Mouse (Mus musculus) embryonic stem cell, embryonic (primary cell): ENCODE measurements around the gene Gm17949.

Experiments
- CTCF ChIA-PET, 4 experiments: fragments of 300-600 bp in 2 of 4; fragments of 350-600 bp in 2 of 4; sonication (Branson Sonifier 250); formaldehyde crosslinking; loops; one replicate each; lab custom pipeline; 2022; ENCODE audit warnings: inconsistent platforms in 2 of 4; lab: Charles Lee
- POLR2A ChIA-PET, 4 experiments: fragments of 300-600 bp in 2 of 4; fragments of 350-600 bp in 2 of 4; sonication (Branson Sonifier 250); formaldehyde crosslinking; loops; one replicate each; lab custom pipeline; 2022; ENCODE audit warnings: antibody characterized with exemption in 4 of 4, inconsistent platforms in 1 of 4; lab: Charles Lee

The Gm17949 gene

DNA sequence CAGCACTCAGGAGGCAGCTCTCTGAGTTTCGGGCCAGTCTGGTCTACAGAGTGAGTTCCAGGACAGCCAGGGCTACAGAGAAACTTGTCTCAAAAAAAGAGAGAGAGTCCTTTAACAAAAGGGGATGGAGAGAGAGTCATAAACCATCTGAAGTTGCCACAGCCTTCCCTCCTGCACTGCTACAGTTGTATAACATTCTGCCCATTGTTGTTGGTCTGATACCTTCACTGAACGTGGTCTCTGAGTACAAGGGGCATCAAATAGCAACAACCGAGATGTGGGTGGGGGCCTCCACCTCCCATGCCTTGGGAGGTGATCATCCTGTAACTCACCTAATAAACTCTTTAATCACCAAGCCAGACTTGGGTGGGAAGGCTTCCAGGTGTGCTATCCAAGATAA, 25.6 kb upstream of the Gm17949 start:
- ChIA-PET POLR2A (interaction anchor here in 1 of 4 experiments (1.7 kb wide), 1 partner anchor 11 kb away, joined by 6 read pairs; no protein-coding TSS in a partner anchor), CTCF (no interaction called here)

DNA sequence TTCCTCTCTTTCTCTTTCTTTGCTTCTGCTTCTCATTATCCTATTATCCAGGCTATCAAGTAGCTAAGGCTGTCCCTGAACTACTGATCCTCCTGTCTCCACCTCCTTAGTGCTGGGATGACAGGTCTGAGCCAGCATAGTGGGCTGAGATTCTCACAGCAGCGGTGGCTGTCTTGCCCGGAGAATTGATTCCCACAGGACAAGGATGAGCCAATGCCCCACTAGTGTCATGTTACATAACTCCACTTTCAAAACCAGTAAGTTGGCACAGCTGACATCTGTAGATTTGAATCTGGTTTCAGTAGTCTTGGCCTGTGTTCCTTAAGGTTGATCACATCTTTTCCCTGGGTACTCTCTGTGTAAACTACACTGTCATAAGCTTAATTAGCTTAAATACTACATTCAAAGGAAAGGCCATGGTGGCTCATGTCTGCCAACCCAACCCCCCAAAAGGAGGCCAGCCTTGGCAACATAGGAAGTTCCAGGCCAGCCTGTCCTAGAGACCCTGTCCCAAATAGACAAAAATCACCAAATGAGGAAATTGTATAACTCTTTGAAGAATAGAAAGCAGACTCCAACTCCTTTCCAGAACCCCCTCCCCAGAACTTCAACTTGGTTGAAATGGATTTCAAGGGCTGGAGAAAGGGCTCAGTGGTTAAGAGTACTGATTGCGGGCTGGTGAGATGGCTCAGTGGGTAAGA, 25.0 kb upstream of the Gm17949 start:
- POLR2A ChIA-PET, result no interaction called here
- CTCF ChIA-PET, result no interaction called here

DNA sequence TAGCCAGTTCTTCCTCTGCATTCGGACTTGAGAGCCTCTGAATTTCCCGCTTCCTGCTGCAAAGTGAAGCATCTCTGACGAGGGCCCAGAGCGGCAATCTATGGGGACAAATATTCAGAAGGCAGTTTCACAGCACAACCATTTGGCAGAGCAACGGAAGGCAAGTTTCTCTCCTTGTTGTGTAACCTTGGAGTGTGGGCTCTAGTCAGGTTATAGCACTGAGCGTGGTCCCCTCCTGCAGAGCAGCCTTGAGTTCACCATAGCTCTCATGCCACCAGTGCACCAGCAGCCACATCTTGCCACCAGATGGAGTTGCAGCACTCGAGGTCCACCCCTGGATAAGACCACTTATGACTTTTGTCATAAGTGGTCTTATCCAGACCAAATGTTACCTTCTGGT, 22.8 kb upstream of the Gm17949 start:
- POLR2A ChIA-PET, result interaction anchor here in 3 of 4 experiments (0.6 to 4.3 kb wide), 12 partner anchors 9 to 361 kb away, joined by 3 to 40 read pairs (median 11); partner anchors contain the start of genes Alkbh7 (in 2 of the 3), Khsrp (in 2 of the 3), Gm17949 (in 1 of the 3) and Gtf2f1 (in 1 of the 3)
- CTCF ChIA-PET, result interaction anchor here in 1 of 4 experiments (0.6 to 1.7 kb wide), 3 partner anchors 9 to 242 kb away, joined by 3 to 7 read pairs (median 3); partner anchors contain the start of gene Alkbh7

DNA sequence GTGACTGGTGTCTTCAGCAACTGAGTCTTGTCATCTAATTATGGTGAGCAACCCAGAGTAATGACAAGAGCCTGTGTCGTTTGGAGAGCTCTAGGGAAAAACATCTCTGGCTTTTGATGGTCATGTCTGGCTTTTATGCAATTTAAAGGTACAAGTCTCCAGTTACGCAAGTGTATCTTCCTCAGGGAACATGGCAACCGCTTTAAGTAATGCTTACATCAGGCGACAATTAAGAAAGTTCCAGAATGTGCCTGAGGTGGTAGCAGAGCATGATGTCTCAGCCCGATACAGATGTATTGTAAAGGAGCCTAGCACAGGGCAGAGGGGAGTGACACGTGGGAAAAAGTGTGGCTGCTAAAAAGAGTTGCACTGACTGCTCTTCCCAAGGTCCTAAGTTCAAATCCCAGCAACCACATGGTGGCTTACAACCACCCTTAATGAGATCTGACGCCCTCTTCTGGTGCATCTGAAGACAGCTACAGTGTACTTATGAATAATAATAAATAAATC, 22.3 kb upstream of the Gm17949 start:
- ChIA-PET CTCF (interaction anchor here in 3 of 4 experiments (0.5 to 2.1 kb wide), 12 partner anchors 8 to 405 kb away, joined by 3 to 8 read pairs (median 5); partner anchors contain the start of genes Alkbh7 (in 1 of the 3), Dus3l (in 1 of the 3), Khsrp (in 1 of the 3) and Mllt1 (in 1 of the 3)), POLR2A (interaction anchor here (0.6 to 4.3 kb wide), 31 partner anchors 9 to 378 kb away, joined by 3 to 40 read pairs (median 4); partner anchors contain the start of genes Gm17949 (in 3 of the 4), Gtf2f1 (in 3 of the 4), Khsrp (in 3 of the 4) and Alkbh7 (in 2 of the 4))

DNA sequence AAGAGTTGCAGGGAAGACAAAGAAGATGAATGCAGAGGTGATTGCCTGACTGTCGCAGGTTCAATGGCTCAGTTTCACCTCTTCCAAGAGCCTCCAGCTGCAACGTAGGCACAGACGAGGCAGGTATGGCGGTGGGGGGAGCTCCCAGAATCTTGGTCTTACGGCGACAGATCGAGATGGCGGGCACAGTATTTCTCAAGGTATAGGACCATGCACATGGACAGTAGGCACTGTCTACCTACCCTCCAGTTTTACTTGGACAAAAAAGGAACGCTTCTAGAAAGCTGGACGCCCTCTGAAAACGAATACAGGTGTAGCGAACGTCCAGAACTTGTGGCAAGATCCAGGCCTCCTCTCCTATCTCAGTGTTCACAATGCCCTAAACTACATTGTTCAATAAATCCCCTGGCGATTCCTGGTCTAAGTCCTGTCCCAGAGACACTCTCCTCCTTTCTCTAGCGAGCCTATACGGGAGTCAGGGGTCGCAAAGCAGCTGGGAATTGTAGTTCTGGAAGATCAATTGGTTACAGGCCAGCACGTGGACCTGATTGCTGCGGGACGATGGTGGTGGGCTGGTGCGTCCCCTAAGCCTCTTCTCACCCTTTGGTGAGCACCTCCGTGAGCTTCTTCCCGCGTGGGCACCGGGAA, 21.7 kb upstream of the Gm17949 start:
- ChIA-PET CTCF (interaction anchor here in 3 of 4 experiments (0.5 to 2.1 kb wide), 13 partner anchors 8 to 405 kb away, joined by 3 to 8 read pairs (median 5); partner anchors contain the start of genes Alkbh7 (in 1 of the 3), Dus3l (in 1 of the 3), Khsrp (in 1 of the 3) and Mllt1 (in 1 of the 3)), POLR2A (interaction anchor here (0.6 to 4.3 kb wide), 55 partner anchors 8 to 1861 kb away, joined by 3 to 40 read pairs (median 4); partner anchors contain the start of genes Gm17949 (in 4 of the 4), Gtf2f1 (in 4 of the 4), Khsrp (in 3 of the 4) and Acer1 (in 2 of the 4))

DNA sequence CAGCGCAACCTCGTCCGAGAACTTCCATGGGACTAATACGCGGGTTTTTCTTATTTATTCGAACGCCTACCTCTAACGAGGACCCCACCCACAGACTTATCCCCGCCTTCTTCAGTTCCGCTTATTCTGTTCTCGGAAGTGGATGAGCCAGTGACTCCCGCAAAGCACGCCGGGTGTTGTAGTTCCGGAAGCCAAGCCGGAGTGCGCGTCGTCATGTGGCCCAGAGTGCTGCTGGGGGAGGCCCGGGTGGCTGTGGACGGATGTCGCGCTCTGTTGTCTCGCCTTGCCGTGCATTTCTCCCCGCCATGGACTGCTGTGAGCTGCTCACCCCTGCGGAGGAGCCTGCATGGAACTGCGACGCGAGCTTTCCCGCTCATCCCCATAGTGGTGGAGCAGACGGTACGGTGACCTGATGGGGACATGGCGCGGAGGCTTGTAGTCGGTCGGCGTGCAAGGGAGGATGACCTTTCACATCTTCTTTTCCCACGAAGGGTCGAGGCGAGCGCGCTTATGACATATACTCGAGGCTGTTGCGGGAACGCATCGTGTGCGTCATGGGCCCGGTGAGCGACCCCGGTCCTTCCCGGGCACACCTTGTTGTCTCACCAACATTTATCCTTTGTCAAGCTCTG, 21.0 kb upstream of the Gm17949 start, which contains the start of gene Clpp:
Gene Clpp (plus strand): TSS at position 191 of the 632 bp plus-strand sequence.
- CTCF ChIA-PET, result interaction anchor here in 2 of 4 experiments (0.9 to 2.1 kb wide), 9 partner anchors 27 to 345 kb away, joined by 3 to 8 read pairs (median 5); partner anchors contain the start of genes Dus3l (in 1 of the 2), Khsrp (in 1 of the 2) and Mllt1 (in 1 of the 2)
- POLR2A ChIA-PET, result interaction anchor here (0.6 to 4.3 kb wide), 48 partner anchors 7 to 1861 kb away, joined by 3 to 40 read pairs (median 4); partner anchors contain the start of genes Gm17949 (in 4 of the 4), Gtf2f1 (in 4 of the 4), Khsrp (in 3 of the 4) and Acer1 (in 2 of the 4)

DNA sequence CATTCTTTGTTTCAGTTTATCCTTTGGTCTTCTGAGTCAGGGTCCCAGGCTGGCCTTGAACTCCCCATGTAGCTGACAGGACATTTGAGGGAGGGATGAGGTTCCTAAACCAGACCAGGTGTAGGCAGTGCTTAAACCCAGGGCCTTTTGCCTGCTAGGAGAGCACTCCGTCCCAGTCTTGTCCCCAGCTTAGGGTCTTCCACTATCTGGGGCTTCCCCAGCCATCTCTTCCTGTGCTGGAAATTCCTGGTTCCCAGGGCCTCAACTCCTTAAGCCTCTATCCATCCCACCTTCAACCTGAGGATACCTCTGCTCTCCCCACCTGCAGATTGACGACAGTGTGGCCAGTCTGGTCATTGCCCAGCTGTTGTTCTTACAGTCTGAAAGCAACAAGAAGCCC, 20.3 kb upstream of the Gm17949 start:
- ChIA-PET POLR2A (interaction anchor here in 3 of 4 experiments (0.6 to 4.3 kb wide), 20 partner anchors 9 to 381 kb away, joined by 3 to 40 read pairs (median 8); partner anchors contain the start of genes Dus3l (in 2 of the 3), Gm17949 (in 2 of the 3), Gtf2f1 (in 2 of the 3) and Khsrp (in 2 of the 3)), CTCF (interaction anchor here in 1 of 4 experiments (0.7 to 2.1 kb wide), 4 partner anchors 48 to 344 kb away, joined by 3 to 7 read pairs (median 5); partner anchors contain the start of gene Dus3l)

DNA sequence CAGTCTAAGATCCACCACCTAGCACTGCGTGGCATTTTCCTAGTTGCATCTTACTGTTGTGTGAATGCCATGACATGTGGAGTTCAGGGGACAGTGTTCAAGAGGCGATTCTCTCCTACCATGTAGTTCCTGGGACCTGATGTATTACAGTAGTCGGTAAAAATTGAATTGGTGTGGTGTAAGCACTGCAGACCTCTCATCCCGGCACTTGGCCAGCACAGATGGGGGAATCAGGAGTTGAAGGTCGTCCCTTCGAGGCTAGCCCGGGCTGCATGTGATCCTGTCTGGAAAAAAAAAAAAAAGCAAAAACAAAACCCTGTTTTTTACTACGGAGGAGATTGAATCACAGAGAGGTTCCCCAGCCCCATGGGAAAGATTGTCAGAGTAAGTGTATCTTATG, 16.2 kb upstream of the Gm17949 start:
- ChIA-PET POLR2A (interaction anchor here in 1 of 4 experiments (0.6 to 1.2 kb wide), 4 partner anchors 37 to 138 kb away, joined by 3 to 6 read pairs (median 4); no protein-coding TSS in a partner anchor), CTCF (interaction anchor here in 3 of 4 experiments (0.6 to 0.7 kb wide), 4 partner anchors 10 to 256 kb away, joined by 3 to 5 read pairs (median 4); no protein-coding TSS in a partner anchor)

DNA sequence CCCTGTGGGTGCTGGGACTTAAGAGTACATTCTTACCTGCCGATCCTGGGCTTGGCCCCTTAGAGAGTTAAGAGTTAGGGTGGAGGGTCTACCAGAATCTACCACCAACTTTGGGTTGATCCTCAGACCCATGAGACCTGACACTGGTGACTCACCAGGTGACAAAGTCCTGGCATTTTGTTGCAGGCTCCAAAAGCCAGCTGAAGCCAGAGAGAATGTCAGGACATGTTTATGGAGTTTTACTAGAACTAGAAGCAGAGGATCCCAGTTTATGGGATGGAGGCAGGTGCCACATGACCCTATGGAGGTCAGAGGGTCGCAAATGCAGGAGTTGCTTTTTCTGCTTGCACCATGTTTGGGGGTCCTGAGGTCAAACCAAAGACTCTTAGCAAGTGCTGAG, 14.8 kb upstream of the Gm17949 start:
- CTCF ChIA-PET, result interaction anchor here (0.6 to 2.5 kb wide), 21 partner anchors 10 to 339 kb away, joined by 3 to 25 read pairs (median 4); partner anchors contain the start of genes Gm17949 (in 1 of the 4), Gtf2f1 (in 1 of the 4) and Khsrp (in 1 of the 4)
- POLR2A ChIA-PET, result interaction anchor here in 3 of 4 experiments (0.5 to 6.6 kb wide), 51 partner anchors 7 to 741 kb away, joined by 3 to 121 read pairs (median 6); partner anchors contain the start of genes Gm17949 (in 3 of the 3), Gtf2f1 (in 3 of the 3), Khsrp (in 3 of the 3) and Gpr108 (in 2 of the 3)

DNA sequence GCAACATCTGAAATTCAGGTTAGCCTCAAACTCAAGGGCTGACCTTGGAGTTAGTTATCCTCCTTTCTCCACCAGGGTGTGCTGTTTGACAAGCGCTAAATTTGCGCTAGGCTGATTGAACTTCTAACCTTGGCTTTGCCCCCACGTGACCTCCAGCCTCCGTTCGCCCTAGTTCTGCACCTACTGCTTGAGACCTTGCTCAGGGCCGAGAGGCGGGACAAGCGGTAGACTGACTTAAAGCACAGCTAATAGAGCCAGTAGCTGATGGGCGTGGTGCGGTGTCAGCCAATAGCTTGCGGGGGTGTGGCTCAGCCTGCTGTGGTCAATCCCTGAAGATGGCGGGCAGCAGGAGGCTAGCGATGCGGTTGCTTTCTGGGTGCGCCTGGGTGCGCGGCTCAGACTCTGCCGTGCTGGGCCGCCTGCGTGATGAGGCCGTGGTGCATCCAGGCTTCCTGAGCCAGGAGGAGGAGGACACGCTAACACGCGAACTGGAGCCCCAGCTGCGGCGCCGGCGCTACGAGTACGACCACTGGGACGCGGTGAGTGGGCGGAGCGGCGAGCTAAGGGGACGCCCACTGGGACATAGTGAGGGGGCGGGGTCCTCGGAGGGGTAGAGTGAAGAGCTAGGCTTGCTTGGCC, 14.1 kb upstream of the Gm17949 start, which contains the start of gene Alkbh7:
Gene Alkbh7 (plus strand): TSS at position 311 of the 639 bp plus-strand sequence.
- CTCF ChIA-PET, result interaction anchor here (0.5 to 2.5 kb wide), 47 partner anchors 9 to 338 kb away, joined by 3 to 25 read pairs (median 4); partner anchors contain the start of genes Gm17949 (in 2 of the 4), Gtf2f1 (in 2 of the 4), Khsrp (in 2 of the 4) and Acer1 (in 1 of the 4)
- POLR2A ChIA-PET, result interaction anchor here (0.5 to 6.6 kb wide), 90 partner anchors 8 to 742 kb away, joined by 3 to 121 read pairs (median 4); partner anchors contain the start of genes Gm17949 (in 3 of the 4), Gtf2f1 (in 3 of the 4), Khsrp (in 3 of the 4) and Gpr108 (in 2 of the 4)

DNA sequence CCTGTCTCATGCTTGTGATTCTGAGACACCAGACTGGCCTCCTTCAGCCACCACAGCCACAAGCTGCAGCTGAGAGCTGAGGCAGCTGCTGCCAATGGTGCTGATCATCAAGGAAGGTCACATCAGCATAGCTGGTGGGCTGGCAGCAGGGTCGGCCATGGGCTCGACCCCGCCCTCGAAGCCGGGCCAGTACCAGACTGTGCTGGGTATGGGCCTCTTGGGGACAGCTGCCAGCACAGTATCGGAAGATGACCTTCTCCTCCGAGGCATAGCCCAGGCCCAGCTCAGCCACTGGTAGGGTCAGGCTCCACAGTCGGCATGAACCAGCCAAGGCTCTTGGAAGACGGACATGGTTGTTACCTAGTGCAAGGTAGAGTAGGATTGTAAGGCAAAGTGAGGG, 11.9 kb upstream of the Gm17949 start:
- ChIA-PET POLR2A (interaction anchor here (0.9 to 6.6 kb wide), 9 partner anchors 7 to 33 kb away, joined by 4 to 121 read pairs (median 20); partner anchors contain the start of genes Gm17949 (in 4 of the 4), Gtf2f1 (in 4 of the 4), Khsrp (in 2 of the 4) and Clpp (in 1 of the 4)), CTCF (interaction anchor here in 2 of 4 experiments (0.7 to 1.2 kb wide), 3 partner anchors 42 to 210 kb away, joined by 3 to 7 read pairs (median 5); partner anchors contain the start of gene Slc25a41 (in 1 of the 2))

DNA sequence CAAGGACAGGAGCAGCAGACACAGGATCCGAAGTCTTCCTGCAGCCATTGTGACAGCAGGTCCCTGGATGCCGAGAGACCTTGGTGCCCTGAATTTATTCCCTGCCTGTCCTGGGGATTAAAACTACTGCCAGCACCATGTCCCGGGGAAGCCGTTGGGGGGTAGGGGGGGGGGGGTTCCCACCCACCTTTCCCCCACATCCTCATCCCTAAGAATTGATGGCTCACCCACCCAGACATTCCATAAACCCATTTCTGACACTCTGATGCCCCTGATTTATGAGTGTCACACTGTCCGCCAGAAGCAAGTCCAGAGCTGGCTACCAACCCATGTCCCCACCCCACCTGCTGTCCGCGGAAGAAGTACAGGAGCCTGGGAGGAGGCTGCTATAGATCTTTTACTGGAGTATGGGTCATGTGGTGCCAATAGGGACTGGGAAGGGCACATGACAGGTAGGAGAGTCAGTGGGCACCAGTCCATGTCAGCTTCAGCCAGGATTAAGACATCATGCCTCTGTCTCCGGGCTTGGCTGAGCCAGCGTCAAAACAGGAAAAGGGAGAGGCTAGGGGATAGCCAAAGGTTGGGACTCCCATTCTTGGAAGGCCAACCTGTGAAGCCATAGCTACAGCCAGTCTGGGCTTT, 11.2 kb upstream of the Gm17949 start, which contains the start of gene Pspn:
Gene Pspn (minus strand): TSS at position 51 of the 642 bp plus-strand sequence.
- CTCF ChIA-PET, result interaction anchor here in 1 of 4 experiments (1.1 to 1.2 kb wide), 2 partner anchors 61 to 96 kb away, joined by 3 to 7 read pairs; no protein-coding TSS in a partner anchor
- POLR2A ChIA-PET, result interaction anchor here (0.9 to 6.6 kb wide), 13 partner anchors 6 to 167 kb away, joined by 3 to 121 read pairs (median 5); partner anchors contain the start of genes Gm17949 (in 4 of the 4), Gtf2f1 (in 4 of the 4), Clpp (in 2 of the 4) and Khsrp (in 2 of the 4)

DNA sequence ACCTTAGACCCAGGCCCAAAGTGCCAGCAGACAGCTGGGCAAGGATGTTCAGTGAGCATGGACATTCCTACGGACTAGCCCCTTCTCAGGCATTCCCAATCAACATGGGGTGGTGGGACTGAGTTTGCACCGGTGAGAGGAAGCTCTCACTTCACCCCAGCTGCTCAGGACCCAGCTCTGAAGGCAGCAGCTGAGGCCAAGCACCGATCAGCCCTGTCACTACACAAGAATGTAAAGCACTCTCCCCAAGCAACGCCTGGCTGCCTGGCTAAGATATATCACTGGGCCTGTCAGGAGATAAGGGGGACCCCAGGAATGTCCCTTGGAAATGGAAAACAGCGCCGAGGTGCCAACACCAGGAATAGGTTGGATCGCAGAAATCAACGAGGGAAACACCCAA, 10.0 kb upstream of the Gm17949 start:
- CTCF ChIA-PET, result interaction anchor here in 1 of 4 experiments (0.6 kb wide), 3 partner anchors 8 to 32 kb away, joined by 3 read pairs; no protein-coding TSS in a partner anchor
- POLR2A ChIA-PET, result interaction anchor here in 3 of 4 experiments (0.5 to 6.6 kb wide), 15 partner anchors 9 to 355 kb away, joined by 3 to 121 read pairs (median 3); partner anchors contain the start of genes Gm17949 (in 2 of the 3), Gtf2f1 (in 2 of the 3), Khsrp (in 2 of the 3) and Ranbp3 (in 1 of the 3)

DNA sequence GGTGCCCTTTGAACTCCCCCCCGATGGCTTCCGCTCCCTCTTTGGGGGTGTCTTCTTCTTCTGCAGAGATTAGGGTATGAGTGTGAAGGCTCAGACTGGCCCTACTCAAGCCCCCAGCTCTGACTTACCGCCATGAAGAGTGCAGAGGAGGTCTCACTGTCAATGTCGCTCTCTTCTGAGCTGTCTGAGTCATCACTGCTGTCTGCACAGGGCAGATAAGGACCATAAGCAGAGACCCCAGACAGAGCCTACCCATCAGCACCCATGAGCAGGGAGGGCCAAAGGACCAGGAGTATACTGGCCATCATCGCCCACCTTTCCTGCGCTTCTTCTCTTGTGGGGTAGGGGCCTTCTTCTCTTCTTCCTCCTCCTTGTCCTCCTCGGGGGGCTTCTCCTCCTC, 7.3 kb upstream of the Gm17949 start:
- ChIA-PET CTCF (interaction anchor here in 1 of 4 experiments (1.0 kb wide), 1 partner anchor 13 kb away, joined by 3 read pairs; no protein-coding TSS in a partner anchor), POLR2A (interaction anchor here in 2 of 4 experiments (0.9 to 4.5 kb wide), 4 partner anchors 16 to 115 kb away, joined by 3 to 21 read pairs (median 11); partner anchors contain the start of gene Khsrp (in 1 of the 2))
